ENCODE assay signal across 12 mouse cellular contexts in genomic region chr5:21545227-21545626, GRCm38 (mm10). TPM values are rescaled to one million over a fixed set of nuclear protein-coding genes. Genes with fewer than 3 reads are reported as not detected.
A peak's percentile ranks its signal among the peaks of the same experiment; 100 is the strongest.
DNase-seq lines count a peak whose midpoint lies in the region; ATAC-seq lines count a peak whose summit lies in the region.
"Had no signal": no experiment of that assay in that cellular context is flagged by ENCODE, and none has a peak within 500 bp of the region (broad histone marks: within the 10 kb centered on the region; RNA-seq: fewer than 3 reads in every experiment).

No protein-coding gene starts in this region.

- no peak overlapping the region for H3K27ac ChIP-seq in kidney, embryonic 14.5 days (ENCODE audit: low read depth, low read length)
- no peak overlapping the region for H3K27ac ChIP-seq in embryonic facial prominence, embryonic 10.5 days (replicated peaks)
- peak overlapping the region; percentile 89; the same call in 1 of the 2 replicates for H3K27ac ChIP-seq in limb, embryonic 15.5 days
- H3K27ac ChIP-seq in forebrain, embryonic 14.5 days (ENCODE audit: low read depth, low read length): no peak overlapping the region
- H3K27ac ChIP-seq: hindbrain, embryonic 15.5 days; midbrain, embryonic 10.5 days had no signal

- H3K27me3 ChIP-seq in kidney, embryonic 14.5 days (ENCODE audit: control insufficient read depth, insufficient read depth, low read length): no peaks in the 10 kb centered on the region
- H3K27me3 ChIP-seq in embryonic facial prominence, embryonic 10.5 days (replicated peaks; ENCODE audit: low read depth, poor library complexity, severe bottlenecking): no peaks in the 10 kb centered on the region
- H3K27me3 ChIP-seq in limb, embryonic 15.5 days: no peaks in the 10 kb centered on the region
- no peaks in the 10 kb centered on the region for H3K27me3 ChIP-seq in forebrain, embryonic 14.5 days (replicated peaks; ENCODE audit: control insufficient read depth, insufficient read depth, low read length)
- H3K27me3 ChIP-seq: hindbrain, embryonic 15.5 days; Patski had no signal

- H3K36me3 ChIP-seq in kidney, embryonic 14.5 days (ENCODE audit: control insufficient read depth, insufficient read depth, low read length): no peaks in the 10 kb centered on the region
- no peaks in the 10 kb centered on the region for H3K36me3 ChIP-seq in embryonic facial prominence, embryonic 10.5 days (replicated peaks)
- H3K36me3 ChIP-seq in limb, embryonic 15.5 days: peaks cover 3% of the 10 kb centered on the region; the same call in 1 of the 2 replicates
- no peaks in the 10 kb centered on the region for H3K36me3 ChIP-seq in forebrain, embryonic 14.5 days (ENCODE audit: control insufficient read depth, insufficient read depth, low read length)
- H3K36me3 ChIP-seq: hindbrain, embryonic 15.5 days; midbrain, embryonic 10.5 days had no signal

- ATAC-seq in kidney, embryonic 14.5 days (ENCODE audit: low FRiP score, low TSS enrichment): no peak
- ATAC-seq in granulocyte monocyte progenitor cell, adult 5-6 weeks (replicated peaks; ENCODE audit: poor library complexity, severe bottlenecking): 0 out of 2 replicates have a peak, but pooled peaks have one; percentile 30
- ATAC-seq in limb, embryonic 15.5 days (ENCODE audit: insufficient number of reproducible peaks, low FRiP score, low TSS enrichment, low read depth): no peak
- no peak for ATAC-seq in forebrain, embryonic 14.5 days
- ATAC-seq: Patski had no signal

- DNase-seq in kidney, adult 11 months: no peak
- no peak for DNase-seq in embryonic facial prominence, embryonic 10.5 days (ENCODE audit: low spot score)
- DNase-seq in forebrain, embryonic 14.5 days (ENCODE audit: low spot score): no peak
- DNase-seq in natural killer cell, adult 2 months (ENCODE audit: low spot score in 2 of 2): no peak
- DNase-seq in retina, embryonic 14.5 days (ENCODE audit: low spot score): no peak
- DNase-seq: cerebellum, adult 9-11 months had no signal

- peak overlapping the region; percentile 38; the same call in 1 of the 2 replicates for H3K4me3 ChIP-seq in kidney, embryonic 14.5 days (ENCODE audit: low read length)
- H3K4me3 ChIP-seq in embryonic facial prominence, embryonic 10.5 days: peak overlapping the region; percentile 49; the same call in 1 of the 2 replicates
- peak overlapping the region; percentile 46 for H3K4me3 ChIP-seq in limb, embryonic 15.5 days
- no peak overlapping the region for H3K4me3 ChIP-seq in forebrain, embryonic 14.5 days (ENCODE audit: low read depth, low read length)
- H3K4me3 ChIP-seq: hindbrain, embryonic 15.5 days; midbrain, embryonic 10.5 days had no signal

- no peaks in the 10 kb centered on the region for H3K4me1 ChIP-seq in kidney, embryonic 14.5 days (ENCODE audit: control insufficient read depth, insufficient read depth, low read length)
- H3K4me1 ChIP-seq in embryonic facial prominence, embryonic 10.5 days: peaks cover 36% of the 10 kb centered on the region
- peaks cover 17% of the 10 kb centered on the region for H3K4me1 ChIP-seq in limb, embryonic 15.5 days
- H3K4me1 ChIP-seq in forebrain, embryonic 14.5 days (ENCODE audit: control insufficient read depth, insufficient read depth, low read length): 0 out of 2 replicates have a peak, but pooled peaks cover 2% of the 10 kb centered on the region
- H3K4me1 ChIP-seq: hindbrain, embryonic 15.5 days had no signal

- peak overlapping the region; percentile 47; the same call in 1 of the 2 replicates for H3K4me2 ChIP-seq in kidney, embryonic 14.5 days (replicated peaks; ENCODE audit: low read depth, low read length)
- H3K4me2 ChIP-seq in limb, embryonic 15.5 days: peak overlapping the region; percentile 42
- H3K4me2 ChIP-seq in forebrain, embryonic 14.5 days (ENCODE audit: low read length): no peak overlapping the region
- H3K4me2 ChIP-seq: hindbrain, embryonic 15.5 days had no signal

- no peak overlapping the region for H3K9ac ChIP-seq in kidney, embryonic 14.5 days (ENCODE audit: low read depth, low read length)
- H3K9ac ChIP-seq in limb, embryonic 15.5 days: no peak overlapping the region
- no peak overlapping the region for H3K9ac ChIP-seq in forebrain, embryonic 14.5 days (ENCODE audit: low read length)
- H3K9ac ChIP-seq: hindbrain, embryonic 15.5 days had no signal

- no peaks in the 10 kb centered on the region for H3K9me3 ChIP-seq in kidney, embryonic 14.5 days (ENCODE audit: control insufficient read depth, low read length)
- peaks cover 4% of the 10 kb centered on the region; the same call in 1 of the 2 replicates for H3K9me3 ChIP-seq in embryonic facial prominence, embryonic 10.5 days
- no peaks in the 10 kb centered on the region for H3K9me3 ChIP-seq in limb, embryonic 15.5 days
- no peaks in the 10 kb centered on the region for H3K9me3 ChIP-seq in forebrain, embryonic 14.5 days (replicated peaks; ENCODE audit: control insufficient read depth, low read length)
- H3K9me3 ChIP-seq: hindbrain, embryonic 15.5 days; midbrain, embryonic 10.5 days had no signal

RNA-seq across cellular contexts. Expression of gene Lrrc17, which starts 1.9 kb away (rescaled TPM):
- polyA plus RNA-seq in kidney, embryonic 14.5 days (2014; fragmentation: Nextera tagmentation; extraction: Ambion mirVana): 29.9 and 36.0 TPM in 2 replicates
- 12.9 and 15.9 TPM in 2 replicates for polyA plus RNA-seq in embryonic facial prominence, embryonic 10.5 days (2016; fragmentation: Nextera tagmentation; extraction: Ambion mirVana)
- not detected in 2 replicates for total RNA-seq in granulocyte monocyte progenitor cell, adult 5-6 weeks (2014; fragmentation: Nextera tagmentation)
- not detected in 2 replicates for total RNA-seq in granulocyte monocyte progenitor cell, adult 5-6 weeks (2017)
- polyA plus RNA-seq in limb, embryonic 15.5 days (2015; fragmentation: Nextera tagmentation; extraction: Ambion mirVana): 106 and 121 TPM in 2 replicates
- polyA plus RNA-seq in forebrain, embryonic 14.5 days (2014; fragmentation: Nextera tagmentation; extraction: Ambion mirVana): 6.3 and 6.9 TPM in 2 replicates
- polyA plus RNA-seq: Patski had no signal
